Mouse (Mus musculus) ES-E14 (cell line): ENCODE data around the gene Mical2.

ENCODE experiments used
- CHD2 ChIP-seq: IDR thresholded peaks from 2 replicates; pipeline ENCODE4 v1.6.1; 2014; ENCODE audit warnings: mild to moderate bottlenecking, low read depth, low read length, inconsistent platforms
- HCFC1 ChIP-seq: IDR thresholded peaks from 2 replicates; pipeline ENCODE4 v1.6.1; 2012; ENCODE audit warnings: low read length, inconsistent platforms, borderline replicate concordance; ENCODE audit not compliant: insufficient read depth
- ZC3H11A ChIP-seq: IDR thresholded peaks from 2 replicates; pipeline ENCODE4 v1.6.1; 2012; ENCODE audit warnings: low read depth, mild to moderate bottlenecking, inconsistent platforms, low read length, borderline replicate concordance
- ZNF384 ChIP-seq: IDR thresholded peaks from 2 replicates; pipeline ENCODE4 v1.6.1; 2012; ENCODE audit warnings: low read depth, low read length, inconsistent platforms

- no peak for TF ChIP-seq HCFC1
- no peak for TF ChIP-seq ZNF384
- no peak for TF ChIP-seq CHD2
- TF ChIP-seq ZC3H11A: no peak
Measured at GRCm38 (mm10) chr7:112288352-112289107, 62.9 kb downstream of the Mical2 start.
